Mouse (Mus musculus) heart, embryonic 14.5 days (tissue): ENCODE data around the gene Fam45a. TPM values are rescaled to one million over a fixed set of nuclear protein-coding genes. Genes with fewer than 3 reads are reported as not detected.

ENCODE experiments used
- ATAC-seq: fragments of 200-750 bp; cut with Nextera tagmentation; 2 replicates; pipeline ENCODE4 v1.8.0; 2017; ENCODE audit warnings: low read depth, moderate TSS enrichment; ENCODE audit not compliant: insufficient number of reproducible peaks, insufficient read depth, low FRiP score
- H3K27ac ChIP-seq, 2 experiments: fragments of 200-500 bp in 1 of 2; fragments of 300-500 bp in 1 of 2; sonication (generic) in 1 of 2; replicated peaks in 1 of 2; 2 replicates each; pipeline ENCODE4 v1.5.1; 2012 to 2014; ENCODE audit warnings: low read depth in 2 of 2, low read length in 2 of 2, control low read depth in 1 of 2, mild to moderate bottlenecking in 1 of 2, mixed read lengths in 1 of 2; ENCODE audit not compliant: control insufficient read depth in 1 of 2, insufficient read depth in 1 of 2
- H3K27me3 ChIP-seq: fragments of 300-500 bp; sonication (generic); 2 replicates; pipeline ENCODE4 v1.6.1; 2014; ENCODE audit warnings: mild to moderate bottlenecking, low read length, control low read depth; ENCODE audit not compliant: control insufficient read depth, insufficient read depth
- H3K36me3 ChIP-seq: fragments of 300-500 bp; sonication (generic); 2 replicates; pipeline ENCODE4 v1.6.1; 2014; ENCODE audit warnings: mild to moderate bottlenecking, control low read depth, low read length, mixed read lengths; ENCODE audit not compliant: control insufficient read depth, insufficient read depth
- H3K4me1 ChIP-seq, 2 experiments: fragments of 200-500 bp in 1 of 2; fragments of 300-500 bp in 1 of 2; sonication (generic) in 1 of 2; 2 replicates each; pipeline ENCODE4 v1.6.1; 2012 to 2014; ENCODE audit warnings: low read length in 2 of 2, control low read depth in 1 of 2, mixed read lengths in 1 of 2; ENCODE audit not compliant: control insufficient read depth in 2 of 2, insufficient read depth in 2 of 2
- H3K4me2 ChIP-seq: fragments of 300-500 bp; sonication (generic); 2 replicates; pipeline ENCODE4 v1.6.1; 2014; ENCODE audit warnings: mild to moderate bottlenecking, low read length
- H3K4me3 ChIP-seq, 2 experiments: fragments of 200-500 bp in 1 of 2; fragments of 300-500 bp in 1 of 2; sonication (generic) in 1 of 2; 2 replicates each; pipeline ENCODE4 v1.5.1; 2012 to 2014; ENCODE audit warnings: low read length in 2 of 2, mild to moderate bottlenecking in 2 of 2, control low read depth in 1 of 2, low read depth in 1 of 2, moderate library complexity in 1 of 2; ENCODE audit not compliant: control insufficient read depth in 1 of 2, insufficient read depth in 1 of 2
- H3K9ac ChIP-seq: fragments of 300-500 bp; sonication (generic); 2 replicates; pipeline ENCODE4 v1.6.1; 2014; ENCODE audit warnings: mild to moderate bottlenecking, low read length
- H3K9me3 ChIP-seq: fragments of 300-500 bp; sonication (generic); 2 replicates; pipeline ENCODE4 v1.6.1; 2016; ENCODE audit warnings: low read length, control low read depth; ENCODE audit not compliant: control insufficient read depth
- WGBS: fragments of 180-500 bp; shearing (Covaris S2); extraction: QIAGEN DNeasy Blood & Tissue Kit; methylation state at CpG from one replicate; pipeline ENCODE4 v1.1.7; 2014; 5-methylcytosine and 5-hydroxymethylcytosine counted together
- polyA plus RNA-seq: library from polyadenylated mRNA; unstranded; fragments of >200 nt; fragmentation: Nextera tagmentation; extraction: Ambion mirVana; gene quantifications from 2 replicates; pipeline ENCODE4 v1.2.1, GENCODE M21; 2014

Gene Fam45a
- polyA plus RNA-seq, 1 experiment from 2014 or later: 23.2 TPM

DNA sequence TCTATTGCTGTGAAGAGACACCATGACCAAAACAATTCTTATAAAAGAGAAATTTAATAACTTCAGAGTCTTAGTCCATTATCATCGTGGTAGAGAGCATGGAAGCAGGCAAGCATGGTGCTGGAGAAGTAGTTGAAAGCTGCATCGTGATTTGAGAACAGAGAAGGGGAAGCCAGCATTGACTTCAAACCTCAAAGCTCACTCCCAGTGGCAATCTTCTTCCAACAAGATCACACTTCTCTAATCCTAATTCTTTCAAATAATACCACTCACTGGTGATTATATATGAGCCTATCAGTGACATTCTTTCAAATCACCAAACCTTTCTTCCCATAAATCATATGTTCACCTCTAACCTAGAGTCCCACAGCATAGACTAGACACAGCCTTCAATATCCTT, 6.5 kb upstream of the Fam45a start:
- 47% methylated on average over 2 of the region's 2 CpGs for WGBS
- Histone ChIP-seq H3K4me3 (no peak overlapping the region), H3K9ac (no peak overlapping the region), H3K36me3 (no peaks in the 10 kb centered on the region), H3K4me1 (no peaks in the 10 kb centered on the region), H3K27ac (no peak overlapping the region), H3K27me3 (no peaks in the 10 kb centered on the region), H3K4me2 (no peak overlapping the region), H3K9me3 (no peaks in the 10 kb centered on the region)
- no peak for ATAC-seq

GRCm38 (mm10) chr19:60809927-60810326, 1.5 kb upstream of the Fam45a start:
- no peak overlapping the region for H3K4me3 ChIP-seq
- H3K36me3 ChIP-seq: peaks cover 7% of the 10 kb centered on the region
- H3K27me3 ChIP-seq: no peaks in the 10 kb centered on the region
- 64% methylated on average over 2 of the region's 2 CpGs for WGBS
- ATAC-seq: no peak
- no peaks in the 10 kb centered on the region for H3K9me3 ChIP-seq
- H3K4me1 ChIP-seq: peaks cover 2 to 10% of the 10 kb centered on the region in 2 experiments; a peak in 3 of 4 replicates
- no peak overlapping the region for H3K9ac ChIP-seq
- H3K4me2 ChIP-seq: no peak overlapping the region
- no peak overlapping the region for H3K27ac ChIP-seq

- Histone ChIP-seq H3K27ac (0 out of 4 replicates have a peak overlapping the region, but pooled peaks of 1 of the 2 experiments have one; percentile 42), H3K27me3 (no peaks in the 10 kb centered on the region), H3K36me3 (peaks cover 25% of the 10 kb centered on the region), H3K4me1 (peaks cover 2 to 10% of the 10 kb centered on the region in 2 experiments; a peak in 3 of 4 replicates), H3K4me2 (peak overlapping the region; percentile 77), H3K4me3 (peak overlapping the region; percentile 73 to 77), H3K9ac (peak overlapping the region; percentile 75), H3K9me3 (no peaks in the 10 kb centered on the region)
- 17% methylated on average over 10 of the region's 10 CpGs for WGBS
- ATAC-seq: no peak
Observed at GRCm38 (mm10) chr19:60812036-60812389, 628 bp downstream of the Fam45a start.

DNA sequence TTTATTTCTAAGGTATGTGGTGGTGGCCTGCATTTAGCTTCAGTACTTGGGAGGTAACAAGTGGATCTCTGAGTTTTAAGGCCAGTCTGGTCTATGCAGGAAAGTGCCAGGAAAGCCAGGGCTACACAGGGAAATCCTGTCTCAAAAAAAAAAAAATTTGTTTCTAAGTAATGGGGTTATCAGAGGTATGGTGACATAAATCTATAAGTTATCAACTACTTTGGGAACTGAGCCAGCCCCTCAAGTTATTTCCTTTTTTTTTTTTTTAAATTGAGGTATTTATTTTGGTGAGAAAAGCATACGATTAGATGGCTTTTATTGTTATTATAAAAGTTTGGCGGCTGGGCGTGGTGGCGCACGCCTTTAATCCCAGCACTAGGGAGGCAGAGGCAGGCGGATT, 1.7 kb downstream of the Fam45a start:
- peaks cover 2 to 10% of the 10 kb centered on the region in 2 experiments; a peak in 3 of 4 replicates for H3K4me1 ChIP-seq
- no peak for ATAC-seq
- WGBS: 96% methylated on average over 6 of the region's 6 CpGs
- no peak overlapping the region for H3K27ac ChIP-seq
- no peak overlapping the region for H3K9ac ChIP-seq
- no peaks in the 10 kb centered on the region for H3K27me3 ChIP-seq
- H3K36me3 ChIP-seq: peaks cover 35% of the 10 kb centered on the region
- H3K4me2 ChIP-seq: no peak overlapping the region
- no peaks in the 10 kb centered on the region for H3K9me3 ChIP-seq
- H3K4me3 ChIP-seq: no peak overlapping the region

DNA sequence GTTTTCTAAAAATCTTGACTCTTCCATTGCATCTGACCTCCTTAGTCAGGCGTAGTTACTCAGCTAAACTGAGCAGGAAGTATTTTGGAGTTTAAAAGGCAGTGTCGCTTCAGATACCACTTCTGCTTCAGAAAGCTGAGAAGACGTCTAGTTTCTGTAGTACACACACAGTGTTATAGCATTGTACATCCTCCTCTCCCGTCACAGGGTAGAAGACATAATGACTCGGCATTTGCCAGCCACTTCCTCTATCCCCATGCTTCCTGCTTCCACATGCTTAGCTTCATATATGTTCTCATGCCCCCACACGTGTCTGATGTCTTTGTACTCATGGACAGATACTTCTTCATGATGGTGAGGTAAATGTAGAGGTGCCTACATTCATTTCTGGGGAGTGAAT, 7.3 kb downstream of the Fam45a start:
- H3K4me2 ChIP-seq: no peak overlapping the region
- H3K9me3 ChIP-seq: no peaks in the 10 kb centered on the region
- H3K27me3 ChIP-seq: no peaks in the 10 kb centered on the region
- no peak overlapping the region for H3K27ac ChIP-seq
- H3K36me3 ChIP-seq: peaks cover 89% of the 10 kb centered on the region
- no peak overlapping the region for H3K4me3 ChIP-seq
- H3K9ac ChIP-seq: no peak overlapping the region
- ATAC-seq: no peak
- WGBS: 89% methylated on average over 6 of the region's 6 CpGs
- H3K4me1 ChIP-seq: no peaks in the 10 kb centered on the region

- Histone ChIP-seq H3K4me3 (no peak overlapping the region), H3K9me3 (no peaks in the 10 kb centered on the region), H3K4me2 (no peak overlapping the region), H3K27ac (no peak overlapping the region), H3K9ac (no peak overlapping the region), H3K36me3 (peaks cover 69% of the 10 kb centered on the region), H3K4me1 (peaks cover 4 to 11% of the 10 kb centered on the region in 2 experiments; a peak in 3 of 4 replicates), H3K27me3 (no peaks in the 10 kb centered on the region)
- WGBS: 21% methylated on average over 1 of the region's 1 CpGs
- 0 out of 2 replicates have a peak, but pooled peaks have one; percentile 35 for ATAC-seq
Observed at GRCm38 (mm10) chr19:60837747-60838146, 26.4 kb downstream of the Fam45a start.

GRCm38 (mm10) chr19:60843324-60843723, 31.9 kb downstream of the Fam45a start:
- no peak overlapping the region for H3K4me2 ChIP-seq
- no peaks in the 10 kb centered on the region for H3K9me3 ChIP-seq
- ATAC-seq: no peak
- no peaks in the 10 kb centered on the region for H3K27me3 ChIP-seq
- peaks cover 34% of the 10 kb centered on the region for H3K36me3 ChIP-seq
- H3K4me3 ChIP-seq: no peak overlapping the region
- no peak overlapping the region for H3K9ac ChIP-seq
- H3K4me1 ChIP-seq: peaks cover 0 to 5% of the 10 kb centered on the region in 2 experiments; a peak in 1 of 4 replicates
- H3K27ac ChIP-seq: no peak overlapping the region

DNA sequence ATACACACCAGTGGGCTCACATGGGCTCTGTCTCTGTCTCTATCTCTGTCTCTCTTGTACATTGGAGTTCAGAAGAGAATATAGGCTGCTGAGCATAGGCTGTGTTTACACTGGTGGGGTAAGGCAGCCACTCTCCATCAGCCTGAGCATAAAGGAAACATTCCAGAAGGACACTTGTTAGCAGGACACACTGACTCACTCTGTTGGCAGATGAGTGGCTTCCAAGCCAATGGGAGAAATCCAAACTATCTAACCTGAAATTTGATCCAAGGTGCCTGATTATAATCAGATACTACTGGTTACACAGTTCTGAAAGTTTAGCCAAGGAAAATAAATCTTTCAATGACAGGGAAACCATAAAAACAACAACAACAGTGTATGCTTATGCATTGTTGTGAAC, 34.3 kb downstream of the Fam45a start:
- Histone ChIP-seq H3K9ac (no peak overlapping the region), H3K9me3 (no peaks in the 10 kb centered on the region), H3K27ac (no peak overlapping the region), H3K36me3 (peaks cover 22% of the 10 kb centered on the region), H3K4me2 (no peak overlapping the region), H3K4me1 (no peaks in the 10 kb centered on the region), H3K27me3 (no peaks in the 10 kb centered on the region), H3K4me3 (no peak overlapping the region)
- ATAC-seq: no peak
